Mouse (Mus musculus): ENCODE measurements around the gene Efcab3.

Efcab3 gene

GRCm38 (mm10) chr11:105149353-105149752 lies 86.0 kb downstream of the Efcab3 start:
- DNase-seq: no peak

GRCm38 (mm10) chr11:105149766-105150165 lies 86.4 kb downstream of the Efcab3 start:
- DNase-seq: no peak

- DNase-seq: no peak
Measured at GRCm38 (mm10) chr11:105150691-105151090, 87.3 kb downstream of the Efcab3 start.

GRCm38 (mm10) chr11:105151226-105152016 lies 88.0 kb downstream of the Efcab3 start:
- no peak for DNase-seq

GRCm38 (mm10) chr11:105152017-105152300 lies 88.6 kb downstream of the Efcab3 start:
- DNase-seq: no peak

GRCm38 (mm10) chr11:105152357-105152899 lies 89.0 kb downstream of the Efcab3 start:
- no peak for DNase-seq

GRCm38 (mm10) chr11:105153068-105153833 lies 89.9 kb downstream of the Efcab3 start:
- DNase-seq: peak; percentile 63

GRCm38 (mm10) chr11:105155915-105156314 lies 92.5 kb downstream of the Efcab3 start:
- DNase-seq: peak; percentile 79

- no peak for DNase-seq
Measured at GRCm38 (mm10) chr11:105156748-105157267, 93.4 kb downstream of the Efcab3 start.

GRCm38 (mm10) chr11:105158047-105158446 lies 94.7 kb downstream of the Efcab3 start:
- DNase-seq: peak; percentile 44

GRCm38 (mm10) chr11:105159673-105160360 lies 96.4 kb downstream of the Efcab3 start:
- no peak for DNase-seq

GRCm38 (mm10) chr11:105161411-105161810 lies 98.0 kb downstream of the Efcab3 start:
- DNase-seq: no peak

- no peak for DNase-seq
Measured at GRCm38 (mm10) chr11:105164516-105165510, 101.4 kb downstream of the Efcab3 start.

- DNase-seq: no peak
Measured at GRCm38 (mm10) chr11:105166780-105167179, 103.4 kb downstream of the Efcab3 start.

Data from kidney, adult 9 months (tissue).